ENCODE assay signal across 8 mouse cellular contexts in the genomic region with DNA sequence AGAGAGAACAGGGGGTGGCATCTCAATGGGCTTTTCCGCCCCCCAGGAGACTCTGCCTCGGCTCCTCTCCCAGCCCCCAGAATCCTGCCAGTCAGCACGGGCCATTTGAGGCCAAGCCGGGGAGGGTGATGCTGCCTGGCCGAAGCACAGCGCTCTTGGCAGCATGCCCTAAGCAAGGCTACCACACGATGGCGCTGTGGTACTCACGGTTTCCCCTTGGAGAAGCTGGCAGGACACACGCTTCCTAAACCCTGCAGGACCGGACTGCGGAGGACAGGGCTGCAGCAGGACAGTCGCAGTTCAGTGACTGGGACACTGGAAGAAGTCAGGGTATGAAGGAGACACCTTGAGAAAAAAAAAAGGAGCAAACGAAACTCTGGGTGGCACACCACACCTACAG. TPM values are rescaled to one million over a fixed set of nuclear protein-coding genes. Genes with fewer than 3 reads are reported as not detected.
DNase-seq lines count a peak whose midpoint lies in the region; ATAC-seq lines count a peak whose summit lies in the region.

No protein-coding gene starts in this region.

- peak overlapping the region; percentile 23 for H3K4me3 ChIP-seq in forebrain, embryonic 10.5 days
- no peak overlapping the region for H3K4me3 ChIP-seq in heart, embryonic 15.5 days
- H3K4me3 ChIP-seq in liver, embryonic 12.5 days, result no peak overlapping the region

- peak; percentile 40 for ATAC-seq in heart, embryonic 15.5 days (replicated peaks; ENCODE audit: insufficient number of reproducible peaks, insufficient read depth, low FRiP score, low read depth)
- no peak for ATAC-seq in liver, embryonic 12.5 days

- H3K4me1 ChIP-seq in forebrain, embryonic 10.5 days, result peaks cover 26% of the 10 kb centered on the region
- H3K4me1 ChIP-seq in heart, embryonic 15.5 days (replicated peaks), result peaks cover 21% of the 10 kb centered on the region
- H3K4me1 ChIP-seq in liver, embryonic 12.5 days, result peaks cover 46% of the 10 kb centered on the region

- H3K9ac ChIP-seq in heart, embryonic 15.5 days, result no peak overlapping the region; the same call in 1 of the 2 replicates
- no peak overlapping the region for H3K9ac ChIP-seq in liver, embryonic 12.5 days

- no peaks in the 10 kb centered on the region for H3K9me3 ChIP-seq in forebrain, embryonic 10.5 days
- no peaks in the 10 kb centered on the region for H3K9me3 ChIP-seq in heart, embryonic 15.5 days (replicated peaks)
- no peaks in the 10 kb centered on the region for H3K9me3 ChIP-seq in liver, embryonic 12.5 days (replicated peaks)

- H3K27ac ChIP-seq in forebrain, embryonic 10.5 days, result peak overlapping the region; percentile 62
- H3K27ac ChIP-seq in heart, embryonic 15.5 days, result no peak overlapping the region
- H3K27ac ChIP-seq in liver, embryonic 12.5 days, result no peak overlapping the region

- peaks cover 7% of the 10 kb centered on the region; the same call in 1 of the 2 replicates for H3K27me3 ChIP-seq in forebrain, embryonic 10.5 days (ENCODE audit: poor library complexity, severe bottlenecking)
- H3K27me3 ChIP-seq in heart, embryonic 15.5 days, result peaks cover 7% of the 10 kb centered on the region; the same call in 1 of the 2 replicates
- peaks cover 19% of the 10 kb centered on the region; the same call in 1 of the 2 replicates for H3K27me3 ChIP-seq in liver, embryonic 12.5 days (replicated peaks)
- no peaks in the 10 kb centered on the region for H3K27me3 ChIP-seq in splenic B cell, adult 2 months (ENCODE audit: control insufficient read depth, insufficient read depth, low read length, poor library complexity, severe bottlenecking)

- under 1% methylated on average over 14 of the region's 14 CpGs for WGBS in forebrain, embryonic 10.5 days
- 1% methylated on average over 14 of the region's 14 CpGs for WGBS in heart, embryonic 15.5 days
- 1% methylated on average over 14 of the region's 14 CpGs for WGBS in liver, embryonic 12.5 days (ENCODE audit: insufficient replicate concordance)

- DNase-seq in CD4-positive helper T cell, adult 2 months (ENCODE audit: low read depth, low spot score), result peak; percentile 86
- peak; percentile 86 for DNase-seq in c-Kit-negative CD71-positive TER-119-positive erythroid progenitor cells, embryonic 14.5 days (ENCODE audit: low read depth, low spot score)
- DNase-seq in forebrain, embryonic 10.5 days (ENCODE audit: extremely low spot score, low spot score), result peak; percentile 94
- DNase-seq in kidney, postnatal 14 days, result peak; percentile 99
- peak; percentile 94 for DNase-seq in naive thymus-derived CD4-positive, alpha-beta T cell, adult 2 months (ENCODE audit: low read depth)
- DNase-seq in splenic B cell, adult 2 months (ENCODE audit: low read depth, low spot score), result peak; percentile 92

- H3K36me3 ChIP-seq in forebrain, embryonic 10.5 days (replicated peaks), result no peaks in the 10 kb centered on the region
- no peaks in the 10 kb centered on the region for H3K36me3 ChIP-seq in heart, embryonic 15.5 days
- no peaks in the 10 kb centered on the region for H3K36me3 ChIP-seq in liver, embryonic 12.5 days
- H3K36me3 ChIP-seq in splenic B cell, adult 2 months (ENCODE audit: control insufficient read depth, insufficient read depth, low read length, poor library complexity, severe bottlenecking), result no peaks in the 10 kb centered on the region

- H3K4me2 ChIP-seq in heart, embryonic 15.5 days, result peak overlapping the region; percentile 28
- peak overlapping the region; percentile 31 for H3K4me2 ChIP-seq in liver, embryonic 12.5 days

RNA-seq across cellular contexts. Expression of a gene that starts 5.0 kb away (rescaled TPM):
- polyA plus RNA-seq in forebrain, embryonic 10.5 days (2016; fragmentation: Nextera tagmentation; extraction: Ambion mirVana), result 288 and 291 TPM in 2 replicates
- 251 and 280 TPM in 2 replicates for polyA plus RNA-seq in heart, embryonic 15.5 days (2015; fragmentation: Nextera tagmentation; extraction: Ambion mirVana)
- polyA plus RNA-seq in liver, embryonic 12.5 days (2016; fragmentation: Nextera tagmentation; extraction: Ambion mirVana), result 239 and 249 TPM in 2 replicates

RNA-seq across cellular contexts. Expression of a gene that starts 22.8 kb away (rescaled TPM):
- polyA plus RNA-seq in forebrain, embryonic 10.5 days (2016; fragmentation: Nextera tagmentation; extraction: Ambion mirVana), result 7.9 and 8.7 TPM in 2 replicates
- 0.48 and 1.2 TPM in 2 replicates for polyA plus RNA-seq in heart, embryonic 15.5 days (2015; fragmentation: Nextera tagmentation; extraction: Ambion mirVana)
- 1.3 and 1.7 TPM in 2 replicates for polyA plus RNA-seq in liver, embryonic 12.5 days (2016; fragmentation: Nextera tagmentation; extraction: Ambion mirVana)

RNA-seq across cellular contexts. Expression of a gene that starts 36.8 kb away (rescaled TPM):
- polyA plus RNA-seq in forebrain, embryonic 10.5 days (2016; fragmentation: Nextera tagmentation; extraction: Ambion mirVana), result 280 and 284 TPM in 2 replicates
- polyA plus RNA-seq in heart, embryonic 15.5 days (2015; fragmentation: Nextera tagmentation; extraction: Ambion mirVana), result 108 and 130 TPM in 2 replicates
- 257 and 271 TPM in 2 replicates for polyA plus RNA-seq in liver, embryonic 12.5 days (2016; fragmentation: Nextera tagmentation; extraction: Ambion mirVana)
